Comparison of ENCODE assay signal across 10 mouse cellular contexts in genomic region chr17:83908811-83909210, GRCm38 (mm10).
DNase-seq lines count a peak whose midpoint lies in the region; ATAC-seq lines count a peak whose summit lies in the region.
"Had no signal": no experiment of that assay in that cellular context is flagged by ENCODE, and none has a peak within 500 bp of the region (broad histone marks: within the 10 kb centered on the region; RNA-seq: fewer than 3 reads in every experiment).

No protein-coding gene starts in this region.

- H3K27me3 ChIP-seq in kidney, embryonic 15.5 days: no peaks in the 10 kb centered on the region
- no peaks in the 10 kb centered on the region for H3K27me3 ChIP-seq in liver, embryonic 15.5 days
- no peaks in the 10 kb centered on the region for H3K27me3 ChIP-seq in hindbrain, embryonic 11.5 days (ENCODE audit: control insufficient read depth, insufficient read depth, low read length)
- H3K27me3 ChIP-seq: embryonic facial prominence, embryonic 15.5 days; neural tube, embryonic 13.5 days had no signal

- 0 out of 2 replicates have a peak overlapping the region, but pooled peaks have one; percentile 9 for H3K27ac ChIP-seq in kidney, embryonic 15.5 days
- H3K27ac ChIP-seq in liver, embryonic 15.5 days (replicated peaks): no peak overlapping the region
- no peak overlapping the region for H3K27ac ChIP-seq in hindbrain, embryonic 11.5 days (ENCODE audit: low read depth, low read length)
- H3K27ac ChIP-seq: embryonic facial prominence, embryonic 15.5 days; hindbrain, embryonic 14.5 days; neural tube, embryonic 13.5 days had no signal

- peaks cover 18% of the 10 kb centered on the region for H3K4me1 ChIP-seq in kidney, embryonic 15.5 days
- peaks cover 16% of the 10 kb centered on the region for H3K4me1 ChIP-seq in liver, embryonic 15.5 days (replicated peaks)
- no peaks in the 10 kb centered on the region for H3K4me1 ChIP-seq in hindbrain, embryonic 11.5 days (replicated peaks; ENCODE audit: control insufficient read depth, insufficient read depth, low read length)

- H3K36me3 ChIP-seq in kidney, embryonic 15.5 days: no peaks in the 10 kb centered on the region
- no peaks in the 10 kb centered on the region for H3K36me3 ChIP-seq in liver, embryonic 15.5 days (replicated peaks)
- H3K36me3 ChIP-seq in hindbrain, embryonic 11.5 days (ENCODE audit: control insufficient read depth, insufficient read depth, low read length): no peaks in the 10 kb centered on the region
- H3K36me3 ChIP-seq: embryonic facial prominence, embryonic 15.5 days; neural tube, embryonic 13.5 days had no signal

- H3K4me2 ChIP-seq in kidney, embryonic 15.5 days: no peak overlapping the region
- H3K4me2 ChIP-seq in liver, embryonic 15.5 days: no peak overlapping the region
- no peak overlapping the region for H3K4me2 ChIP-seq in hindbrain, embryonic 11.5 days (replicated peaks; ENCODE audit: low read depth, low read length)
- H3K4me2 ChIP-seq: embryonic facial prominence, embryonic 15.5 days; hindbrain, embryonic 14.5 days; neural tube, embryonic 13.5 days had no signal

- 83% methylated on average over 6 of the region's 6 CpGs for WGBS in kidney, embryonic 15.5 days
- WGBS in liver, embryonic 15.5 days (ENCODE audit: insufficient replicate concordance): 16% methylated on average over 6 of the region's 6 CpGs
- 88% methylated on average over 6 of the region's 6 CpGs for WGBS in hindbrain, embryonic 11.5 days

- no peak overlapping the region for H3K9ac ChIP-seq in kidney, embryonic 15.5 days
- H3K9ac ChIP-seq in liver, embryonic 15.5 days: no peak overlapping the region
- H3K9ac ChIP-seq in hindbrain, embryonic 11.5 days (ENCODE audit: low read depth, low read length): no peak overlapping the region
- H3K9ac ChIP-seq: embryonic facial prominence, embryonic 15.5 days; hindbrain, embryonic 14.5 days; neural tube, embryonic 13.5 days had no signal

- no peak for DNase-seq in kidney, postnatal 14 days
- peak; percentile 7 for DNase-seq in CD4-positive helper T cell, adult 2 months (ENCODE audit: low read depth, low spot score)
- no peak for DNase-seq in cerebellum, adult 18-20 months
- no peak for DNase-seq in hindbrain, embryonic 11.5 days (ENCODE audit: low spot score)

- no peaks in the 10 kb centered on the region for H3K9me3 ChIP-seq in kidney, embryonic 15.5 days (replicated peaks)
- no peaks in the 10 kb centered on the region for H3K9me3 ChIP-seq in liver, embryonic 15.5 days (replicated peaks)
- no peaks in the 10 kb centered on the region for H3K9me3 ChIP-seq in hindbrain, embryonic 11.5 days (ENCODE audit: control insufficient read depth, low read length)
- H3K9me3 ChIP-seq: embryonic facial prominence, embryonic 15.5 days; neural tube, embryonic 13.5 days had no signal

- no peak overlapping the region for H3K4me3 ChIP-seq in kidney, embryonic 15.5 days (replicated peaks)
- H3K4me3 ChIP-seq in liver, embryonic 15.5 days (replicated peaks): no peak overlapping the region
- no peak overlapping the region for H3K4me3 ChIP-seq in hindbrain, embryonic 11.5 days (ENCODE audit: low read depth, low read length)
- H3K4me3 ChIP-seq: embryonic facial prominence, embryonic 15.5 days; neural tube, embryonic 13.5 days had no signal

- no peak for ATAC-seq in kidney, embryonic 15.5 days (replicated peaks; ENCODE audit: low FRiP score)
- ATAC-seq in common myeloid progenitor, adult 5-6 weeks (replicated peaks; ENCODE audit: low read depth, poor library complexity, severe bottlenecking): peak; percentile 74
- ATAC-seq in liver, embryonic 15.5 days (ENCODE audit: insufficient read depth): 0 out of 2 replicates have a peak, but pooled peaks have one; percentile 22
- no peak for ATAC-seq in hindbrain, embryonic 11.5 days (ENCODE audit: low FRiP score)

Comparison
In these comparisons a context has a peak if more than half of its experiments do, and no peak if none do; other contexts are left out.
1. ATAC-seq: peak in common myeloid progenitor, adult 5-6 weeks (single experiment) and liver, embryonic 15.5 days (single experiment); none in kidney, embryonic 15.5 days (single experiment) and hindbrain, embryonic 11.5 days (single experiment).